In the genomic region with DNA sequence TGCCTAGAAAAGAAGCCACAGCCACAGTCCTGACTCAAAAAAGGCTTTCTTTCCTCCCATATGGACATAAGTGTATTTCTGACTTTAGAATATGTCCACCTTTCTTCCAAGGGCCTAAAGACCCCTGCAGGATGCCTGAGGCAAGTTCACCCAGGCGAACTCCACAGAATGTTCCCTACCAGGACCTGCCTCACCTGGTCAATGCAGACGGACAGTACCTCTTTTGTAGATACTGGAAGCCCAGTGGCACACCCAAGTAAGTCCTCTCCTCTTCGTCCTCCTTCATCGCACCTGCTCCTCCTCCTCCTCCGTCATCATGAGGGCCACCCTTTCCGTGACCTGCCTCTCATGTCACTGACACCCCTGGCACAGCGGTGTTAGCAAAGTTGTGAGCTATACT, we compare ENCODE assay signal across 9 mouse cellular contexts. TPM values are rescaled to one million over a fixed set of nuclear protein-coding genes. Genes with fewer than 3 reads are reported as not detected.
DNase-seq lines count a peak whose midpoint lies in the region; ATAC-seq and TF ChIP-seq lines count a peak whose summit lies in the region.
"Had no signal": no experiment of that assay in that cellular context is flagged by ENCODE, and none has a peak within 500 bp of the region (broad histone marks: within the 10 kb centered on the region; RNA-seq: fewer than 3 reads in every experiment).

No protein-coding gene starts in this region.

- H3K27me3 ChIP-seq in heart, adult 2 months (ENCODE audit: control insufficient read depth, insufficient read depth, low read length), result no peaks in the 10 kb centered on the region
- peaks cover 65% of the 10 kb centered on the region for H3K27me3 ChIP-seq in E14TG2a.4 (ENCODE audit: insufficient read depth, low read length)
- H3K27me3 ChIP-seq in embryonic facial prominence, embryonic 11.5 days (ENCODE audit: control insufficient read depth, insufficient read depth, low read length), result peaks cover 6% of the 10 kb centered on the region
- H3K27me3 ChIP-seq in liver, embryonic 12.5 days (replicated peaks), result peaks cover 24% of the 10 kb centered on the region; the same call in 1 of the 2 replicates

- H3K9me3 ChIP-seq in E14TG2a.4 (ENCODE audit: low read length), result peaks cover 5% of the 10 kb centered on the region; the same call in 1 of the 2 replicates
- no peaks in the 10 kb centered on the region for H3K9me3 ChIP-seq in embryonic facial prominence, embryonic 11.5 days (replicated peaks; ENCODE audit: control insufficient read depth, low read length)
- no peaks in the 10 kb centered on the region for H3K9me3 ChIP-seq in liver, embryonic 12.5 days (replicated peaks)

- DNase-seq in heart, adult 2 months, result peak; percentile 39 to 51
- no peak for DNase-seq in heart, postnatal 14 days
- DNase-seq in embryonic facial prominence, embryonic 11.5 days (ENCODE audit: low spot score), result peak; percentile 33
- no peak for DNase-seq in adrenal gland, adult 18-20 months (ENCODE audit: low spot score in 2 of 2)
- DNase-seq in right cerebral cortex, postnatal 14 days, result no peak
- DNase-seq in frontal cortex, postnatal 25 days (ENCODE audit: low spot score in 2 of 2), result no peak

- WGBS in heart, adult 2 months, result 52% methylated on average over 7 of the region's 7 CpGs
- 53% methylated on average over 7 of the region's 7 CpGs for WGBS in embryonic facial prominence, embryonic 11.5 days
- WGBS in liver, embryonic 12.5 days (ENCODE audit: insufficient replicate concordance), result 54% methylated on average over 7 of the region's 7 CpGs

- peak; percentile 52; the same call in 1 of the 2 replicates for TF ChIP-seq POLR2A in heart, adult 2 months (IDR thresholded peaks at IDR 0.05; ENCODE audit: insufficient read depth, low read depth, low read length)

- H3K4me2 ChIP-seq in embryonic facial prominence, embryonic 11.5 days (ENCODE audit: low read depth, low read length), result no peak overlapping the region
- peak overlapping the region; percentile 96 for H3K4me2 ChIP-seq in liver, embryonic 12.5 days

- H3K4me3 ChIP-seq in heart, adult 2 months, result peak overlapping the region; percentile 85
- no peak overlapping the region for H3K4me3 ChIP-seq in E14TG2a.4 (replicated peaks; ENCODE audit: low read length)
- H3K4me3 ChIP-seq in embryonic facial prominence, embryonic 11.5 days (ENCODE audit: low read depth, low read length), result no peak overlapping the region
- peak overlapping the region; percentile 88 for H3K4me3 ChIP-seq in liver, embryonic 12.5 days

- H3K79me2 ChIP-seq in heart, adult 2 months (replicated peaks; ENCODE audit: control insufficient read depth, insufficient read depth, low read length), result peaks cover 2% of the 10 kb centered on the region; the same call in 1 of the 2 replicates

- peaks cover 7% of the 10 kb centered on the region for H3K36me3 ChIP-seq in heart, adult 2 months (ENCODE audit: control insufficient read depth, insufficient read depth, low read length)
- H3K36me3 ChIP-seq in E14TG2a.4 (ENCODE audit: insufficient read depth, low read length), result no peaks in the 10 kb centered on the region
- no peaks in the 10 kb centered on the region for H3K36me3 ChIP-seq in embryonic facial prominence, embryonic 11.5 days (replicated peaks; ENCODE audit: control insufficient read depth, insufficient read depth, low read depth, low read length)
- H3K36me3 ChIP-seq in liver, embryonic 12.5 days, result peaks cover 33% of the 10 kb centered on the region
- H3K36me3 ChIP-seq: G1E had no signal

- peak overlapping the region; percentile 98 for H3K27ac ChIP-seq in heart, adult 2 months
- H3K27ac ChIP-seq in embryonic facial prominence, embryonic 11.5 days (replicated peaks; ENCODE audit: low read depth, low read length), result no peak overlapping the region
- peak overlapping the region; percentile 66 for H3K27ac ChIP-seq in liver, embryonic 12.5 days

- intact Hi-C loops in heart, adult 2 months (cut with DNase I), result loop anchor here (2.0 to 5.0 kb wide), 3 partner anchors 33 to 101 kb away; no protein-coding TSS in a partner anchor
- intact Hi-C loops in heart, postnatal 14 days (cut with DNase I), result loop anchor here (2.0 kb wide), 1 partner anchor 101 kb away; no protein-coding TSS in a partner anchor

- TF ChIP-seq CTCF in heart, adult 2 months (IDR thresholded peaks at IDR 0.05), result peak; percentile 66
- TF ChIP-seq CTCF in E14TG2a.4 (conservative IDR thresholded peaks at IDR 0.05; ENCODE audit: low read length), result peak; percentile 22

- TF ChIP-seq EP300 in heart, adult 2 months (IDR thresholded peaks at IDR 0.05; ENCODE audit: insufficient read depth, low read depth, low read length), result 0 out of 2 replicates have a peak, but pooled peaks have one; percentile 15

- ATAC-seq in embryonic facial prominence, embryonic 11.5 days (replicated peaks; ENCODE audit: insufficient number of reproducible peaks, low FRiP score, low TSS enrichment, low read depth), result no peak
- ATAC-seq in liver, embryonic 12.5 days, result no peak

- peaks cover 17% of the 10 kb centered on the region for H3K4me1 ChIP-seq in heart, adult 2 months (ENCODE audit: control insufficient read depth, insufficient read depth, low read length)
- H3K4me1 ChIP-seq in E14TG2a.4 (replicated peaks; ENCODE audit: low read depth, low read length), result peaks cover 7% of the 10 kb centered on the region
- H3K4me1 ChIP-seq in embryonic facial prominence, embryonic 11.5 days (ENCODE audit: control insufficient read depth, insufficient read depth, low read length), result no peaks in the 10 kb centered on the region
- H3K4me1 ChIP-seq in liver, embryonic 12.5 days, result peaks cover 69% of the 10 kb centered on the region

- peak overlapping the region; percentile 81 for H3K9ac ChIP-seq in heart, adult 2 months (ENCODE audit: low read depth, low read length)
- H3K9ac ChIP-seq in embryonic facial prominence, embryonic 11.5 days (replicated peaks; ENCODE audit: low read length), result no peak overlapping the region
- H3K9ac ChIP-seq in liver, embryonic 12.5 days, result peak overlapping the region; percentile 93

RNA-seq across cellular contexts. Expression of a gene that starts 1.4 kb away (rescaled TPM):
- total RNA-seq in heart, adult 2 months (2021), result 100 to 1,000 TPM in 1 of 2 experiments, 10 to 100 TPM in 1; 88.7 to 102 TPM
- polyA plus RNA-seq in heart, adult 2 months (2012; rRNA removed), result 146 and 188 TPM in 2 replicates
- 100 to 1,000 TPM; 173 to 177 TPM for total RNA-seq in heart, postnatal 14 days (2021)
- 3.0 and 9.4 TPM in 2 replicates for polyA plus RNA-seq in embryonic facial prominence, embryonic 11.5 days (2014; fragmentation: Nextera tagmentation; extraction: Ambion mirVana)
- 46.4 and 47.7 TPM in 2 replicates for polyA plus RNA-seq in liver, embryonic 12.5 days (2016; fragmentation: Nextera tagmentation; extraction: Ambion mirVana)
- total RNA-seq in adrenal gland, adult 18-20 months (2021), result 100 to 1,000 TPM; 197 to 247 TPM

Comparison
In these comparisons a context has a peak if more than half of its experiments do, and no peak if none do; other contexts are left out.
1. DNase-seq: peak in heart, adult 2 months (2 of 2) and embryonic facial prominence, embryonic 11.5 days (single experiment); none in heart, postnatal 14 days (0 of 2), adrenal gland, adult 18-20 months (0 of 2), right cerebral cortex, postnatal 14 days (single experiment) and frontal cortex, postnatal 25 days (0 of 2).
2. H3K4me3 ChIP-seq: peak in heart, adult 2 months (single experiment) and liver, embryonic 12.5 days (single experiment); none in E14TG2a.4 (single experiment) and embryonic facial prominence, embryonic 11.5 days (single experiment).